Mouse (Mus musculus) layer of hippocampus, adult 2 months (tissue): ENCODE results near the gene Zfp866. TPM values are rescaled to one million over a fixed set of nuclear protein-coding genes. Genes with fewer than 3 reads are reported as not detected.
A peak's percentile ranks its signal among the peaks of the same experiment; 100 is the strongest.

Experiments used
- DNase-seq, 2 experiments: peaks; one replicate each; pipeline ENCODE4 v3.0.0; 2022; ENCODE audit warnings: low spot score in 2 of 2
- H3K27ac ChIP-seq: fragments of 200-600 bp; 2 replicates; pipeline ENCODE4 v1.8.1; 2022
- H3K4me3 ChIP-seq: fragments of 200-600 bp; 2 replicates; pipeline ENCODE4 v1.8.1; 2022; ENCODE audit warnings: mild to moderate bottlenecking
- CTCF ChIP-seq: fragments of 200-600 bp; conservative IDR thresholded peaks from 2 replicates; pipeline ENCODE4 v1.8.1; 2022; ENCODE audit warnings: antibody characterized with exemption, mild to moderate bottlenecking, moderate library complexity
- total RNA-seq, 2 experiments: library from RNA; stranded (reverse); gene quantifications; 2 replicates each; pipeline ENCODE4 v1.2.3; 2021

Gene Zfp866
- total RNA-seq, 2 experiments from 2014 or later = 28.2 to 28.5 TPM

- Histone ChIP-seq H3K27ac (no peak overlapping the region), H3K4me3 (no peak overlapping the region)
- no peak for DNase-seq
- TF ChIP-seq CTCF = no peak
Observed at GRCm38 (mm10) chr8:69793666-69794065, 2.7 kb upstream of the Zfp866 start.

GRCm38 (mm10) chr8:69791415-69792068 is 564 bp upstream of the Zfp866 start:
- no peak for DNase-seq
- no peak for TF ChIP-seq CTCF
- H3K27ac ChIP-seq = peak overlapping the region; percentile 92
- H3K4me3 ChIP-seq = peak overlapping the region; percentile 96

GRCm38 (mm10) chr8:69790364-69790763 is 614 bp downstream of the Zfp866 start:
- no peak for TF ChIP-seq CTCF
- Histone ChIP-seq H3K4me3 (peak overlapping the region; percentile 96), H3K27ac (peak overlapping the region; percentile 92)
- DNase-seq = no peak

GRCm38 (mm10) chr8:69789731-69790130 is 1.2 kb downstream of the Zfp866 start:
- TF ChIP-seq CTCF = no peak
- no peak for DNase-seq
- no peak overlapping the region for H3K4me3 ChIP-seq
- no peak overlapping the region for H3K27ac ChIP-seq

GRCm38 (mm10) chr8:69789105-69789504 is 1.9 kb downstream of the Zfp866 start:
- TF ChIP-seq CTCF = no peak
- H3K27ac ChIP-seq = no peak overlapping the region
- DNase-seq = no peak
- H3K4me3 ChIP-seq = no peak overlapping the region

- no peak for DNase-seq
- no peak overlapping the region for H3K4me3 ChIP-seq
- no peak overlapping the region for H3K27ac ChIP-seq
- TF ChIP-seq CTCF = no peak
Observed at GRCm38 (mm10) chr8:69777111-69777510, 13.9 kb downstream of the Zfp866 start.

GRCm38 (mm10) chr8:69775149-69775534 is 15.8 kb downstream of the Zfp866 start:
- H3K4me3 ChIP-seq = peak overlapping the region; percentile 88
- peak overlapping the region; percentile 100 for H3K27ac ChIP-seq
- no peak for DNase-seq
- no peak for TF ChIP-seq CTCF

GRCm38 (mm10) chr8:69774503-69775148 is 16.4 kb downstream of the Zfp866 start, which contains the start of gene Gm20422:
TSS of gene Gm20422 (minus strand) at chr8:69774886.
- DNase-seq = peak; percentile 81 to 91
- Histone ChIP-seq H3K27ac (peak within 1 kb of the TSS; percentile 100), H3K4me3 (peak within 1 kb of the TSS; percentile 88)
- peak; percentile 19 for TF ChIP-seq CTCF

GRCm38 (mm10) chr8:69772106-69772505 is 18.9 kb downstream of the Zfp866 start:
- TF ChIP-seq CTCF = no peak
- Histone ChIP-seq H3K4me3 (no peak overlapping the region), H3K27ac (no peak overlapping the region)
- DNase-seq = no peak

GRCm38 (mm10) chr8:69771221-69771620 is 19.8 kb downstream of the Zfp866 start:
- no peak for DNase-seq
- H3K27ac ChIP-seq = no peak overlapping the region
- TF ChIP-seq CTCF = no peak
- H3K4me3 ChIP-seq = no peak overlapping the region

GRCm38 (mm10) chr8:69761814-69762445 is 29.0 kb downstream of the Zfp866 start:
- no peak for TF ChIP-seq CTCF
- Histone ChIP-seq H3K27ac (no peak overlapping the region), H3K4me3 (no peak overlapping the region)
- DNase-seq = no peak

GRCm38 (mm10) chr8:69758316-69758715 is 32.7 kb downstream of the Zfp866 start:
- H3K27ac ChIP-seq = no peak overlapping the region
- no peak overlapping the region for H3K4me3 ChIP-seq
- DNase-seq = no peak
- TF ChIP-seq CTCF = peak; percentile 55

- no peak overlapping the region for H3K4me3 ChIP-seq
- no peak overlapping the region for H3K27ac ChIP-seq
- DNase-seq = no peak
- no peak for TF ChIP-seq CTCF
Observed at GRCm38 (mm10) chr8:69752437-69752836, 38.5 kb downstream of the Zfp866 start.
